ENCODE assay signal across 8 mouse cellular contexts in the genomic region with DNA sequence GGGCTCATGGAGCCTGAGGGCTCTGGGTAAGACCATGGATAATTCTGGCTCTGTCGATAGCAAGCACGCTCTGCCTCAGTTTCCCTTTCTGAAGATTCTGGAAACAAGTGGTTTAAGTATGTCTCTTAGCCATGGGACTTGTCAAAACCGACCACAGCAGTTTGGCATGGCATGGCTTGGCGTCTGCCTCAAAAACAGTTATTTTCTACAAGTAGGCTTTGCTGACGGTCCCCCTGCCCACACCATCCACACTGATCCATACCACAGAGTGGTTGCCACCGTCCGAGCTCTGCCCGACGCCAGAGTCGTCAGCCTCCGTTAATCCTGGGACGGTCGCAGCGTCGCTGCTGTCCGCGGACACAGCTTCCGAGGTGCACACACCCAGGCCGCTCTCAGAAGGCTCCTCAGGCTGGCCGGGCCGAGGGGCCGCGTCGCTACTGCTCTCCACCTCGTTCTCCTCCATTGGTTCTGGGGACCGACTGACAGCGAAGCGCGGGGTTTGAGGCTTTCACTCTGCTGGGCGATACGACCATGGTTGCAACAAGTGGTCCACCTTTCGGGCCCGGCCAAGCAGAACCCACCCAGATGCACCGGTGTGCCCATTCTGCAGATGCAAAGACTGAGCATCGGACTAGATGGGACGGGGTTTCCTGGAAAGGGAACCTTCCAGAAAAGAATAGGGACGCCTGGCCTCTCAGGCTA. TPM values are rescaled to one million over a fixed set of nuclear protein-coding genes. Genes with fewer than 3 reads are reported as not detected.
DNase-seq lines count a peak whose midpoint lies in the region; ATAC-seq and TF ChIP-seq lines count a peak whose summit lies in the region.

No protein-coding gene starts in this region.

- peak overlapping the region; percentile 99 for H3K9ac ChIP-seq in heart, embryonic 11.5 days (ENCODE audit: low read depth, low read length)
- H3K9ac ChIP-seq in forebrain, embryonic 11.5 days (ENCODE audit: low read length): peak overlapping the region; percentile 96
- H3K9ac ChIP-seq in limb, embryonic 14.5 days (ENCODE audit: low read depth, low read length, severe bottlenecking): peak overlapping the region; percentile 96

- no peaks in the 10 kb centered on the region for H3K27me3 ChIP-seq in heart, embryonic 11.5 days (ENCODE audit: control insufficient read depth, insufficient read depth, low read length)
- no peaks in the 10 kb centered on the region for H3K27me3 ChIP-seq in G1E (ENCODE audit: insufficient read depth, low read length)
- no peaks in the 10 kb centered on the region for H3K27me3 ChIP-seq in forebrain, embryonic 11.5 days (ENCODE audit: control insufficient read depth, insufficient read depth, low read length)
- no peaks in the 10 kb centered on the region for H3K27me3 ChIP-seq in limb, embryonic 14.5 days (ENCODE audit: control insufficient read depth, insufficient read depth, low read length)
- H3K27me3 ChIP-seq in small intestine, adult 2 months (ENCODE audit: control insufficient read depth, insufficient read depth, low read length): no peaks in the 10 kb centered on the region

- TF ChIP-seq CTCF in G1E (IDR thresholded peaks at IDR 0.05; ENCODE audit: low read depth, low read length): no peak
- 0 out of 2 replicates have a peak, but pooled peaks have one; percentile 3 for TF ChIP-seq CTCF in small intestine, adult 2 months (IDR thresholded peaks at IDR 0.05; ENCODE audit: extremely low read depth, insufficient read length, insufficient replicate concordance, low read depth, low read length)

- TF ChIP-seq POLR2A in limb, embryonic 14.5 days (IDR thresholded peaks at IDR 0.05; ENCODE audit: borderline replicate concordance, extremely low read depth, insufficient read depth, insufficient read length): no peak
- no peak for TF ChIP-seq POLR2A in small intestine, adult 2 months (IDR thresholded peaks at IDR 0.05; ENCODE audit: low read depth, low read length)

- H3K4me3 ChIP-seq in heart, embryonic 11.5 days (ENCODE audit: low read depth, low read length): peak overlapping the region; percentile 87
- peak overlapping the region; percentile 92 for H3K4me3 ChIP-seq in G1E (ENCODE audit: low read depth, low read length)
- peak overlapping the region; percentile 54 for H3K4me3 ChIP-seq in forebrain, embryonic 11.5 days (ENCODE audit: low read depth, low read length)
- H3K4me3 ChIP-seq in limb, embryonic 14.5 days (replicated peaks; ENCODE audit: low read length): peak overlapping the region; percentile 82
- peak overlapping the region; percentile 88 for H3K4me3 ChIP-seq in small intestine, adult 2 months (ENCODE audit: low read depth, low read length)

- 4% methylated on average over 37 of the region's 37 CpGs for WGBS in heart, embryonic 11.5 days (ENCODE audit: insufficient replicate concordance)
- 7% methylated on average over 37 of the region's 37 CpGs for WGBS in forebrain, embryonic 11.5 days
- WGBS in limb, embryonic 14.5 days: 6% methylated on average over 37 of the region's 37 CpGs
- 3% methylated on average over 37 of the region's 37 CpGs for WGBS in small intestine, adult 2 months

- intact Hi-C loops in heart, postnatal 36 days (cut with DNase I): loop anchor here (1.0 to 5.0 kb wide), 3 partner anchors 31 to 122 kb away; partner anchors contain the start of genes Ctsa, Ncoa5, Neurl2 and Pcif1
- intact Hi-C loops in left cerebral cortex, postnatal 4 days (cut with DNase I): no loop called here

- peaks cover 6% of the 10 kb centered on the region for H3K9me3 ChIP-seq in heart, embryonic 11.5 days (replicated peaks; ENCODE audit: control insufficient read depth, low read length)
- H3K9me3 ChIP-seq in G1E (replicated peaks): peaks cover 11% of the 10 kb centered on the region
- H3K9me3 ChIP-seq in forebrain, embryonic 11.5 days (ENCODE audit: control insufficient read depth, low read length): peaks cover 6% of the 10 kb centered on the region; the same call in 1 of the 2 replicates
- H3K9me3 ChIP-seq in limb, embryonic 14.5 days (ENCODE audit: control insufficient read depth, low read length): peaks cover 5% of the 10 kb centered on the region

- peaks cover 34% of the 10 kb centered on the region for H3K36me3 ChIP-seq in heart, embryonic 11.5 days (ENCODE audit: control insufficient read depth, insufficient read depth, low read length)
- H3K36me3 ChIP-seq in G1E (replicated peaks): peaks cover 63% of the 10 kb centered on the region
- peaks cover 33% of the 10 kb centered on the region for H3K36me3 ChIP-seq in forebrain, embryonic 11.5 days (ENCODE audit: control insufficient read depth, insufficient read depth, low read length)
- H3K36me3 ChIP-seq in limb, embryonic 14.5 days (ENCODE audit: control insufficient read depth, insufficient read depth, low read length): peaks cover 41% of the 10 kb centered on the region
- peaks cover 38% of the 10 kb centered on the region for H3K36me3 ChIP-seq in small intestine, adult 2 months (ENCODE audit: control insufficient read depth, insufficient read depth, low read length)

- ATAC-seq in heart, embryonic 11.5 days (replicated peaks; ENCODE audit: insufficient number of reproducible peaks, low FRiP score, low TSS enrichment): peak; percentile 23; the same call in 1 of the 2 replicates
- no peak for ATAC-seq in G1E (ENCODE audit: extremely low read depth, insufficient number of reproducible peaks, low FRiP score, poor library complexity, severe bottlenecking)
- peak; percentile 21 for ATAC-seq in forebrain, embryonic 11.5 days (replicated peaks; ENCODE audit: low FRiP score)
- ATAC-seq in limb, embryonic 14.5 days (ENCODE audit: low FRiP score, low read depth): no peak

- H3K27ac ChIP-seq in heart, embryonic 11.5 days (ENCODE audit: low read depth, low read length): peak overlapping the region; percentile 99
- H3K27ac ChIP-seq in forebrain, embryonic 11.5 days (ENCODE audit: low read depth, low read length): peak overlapping the region; percentile 95; the same call in 1 of the 2 replicates
- H3K27ac ChIP-seq in limb, embryonic 14.5 days (replicated peaks; ENCODE audit: low read depth, low read length): peak overlapping the region; percentile 100
- H3K27ac ChIP-seq in small intestine, adult 2 months (ENCODE audit: insufficient read depth, low read depth, low read length): peak overlapping the region; percentile 36

- peaks cover 13% of the 10 kb centered on the region for H3K4me1 ChIP-seq in heart, embryonic 11.5 days (ENCODE audit: control insufficient read depth, insufficient read depth, low read length)
- peaks cover 57% of the 10 kb centered on the region for H3K4me1 ChIP-seq in G1E (ENCODE audit: insufficient read depth, low read depth, low read length)
- H3K4me1 ChIP-seq in forebrain, embryonic 11.5 days (replicated peaks; ENCODE audit: control insufficient read depth, insufficient read depth, low read length): peaks cover 9% of the 10 kb centered on the region; the same call in 1 of the 2 replicates
- H3K4me1 ChIP-seq in limb, embryonic 14.5 days (ENCODE audit: control insufficient read depth, insufficient read depth, low read length): peaks cover 15% of the 10 kb centered on the region
- H3K4me1 ChIP-seq in small intestine, adult 2 months (ENCODE audit: control insufficient read depth, insufficient read depth, insufficient read length, low read length): peaks cover 11% of the 10 kb centered on the region; the same call in 1 of the 2 replicates

- no peak for DNase-seq in heart, postnatal 36 days
- DNase-seq in G1E (ENCODE audit: low spot score): no peak
- no peak for DNase-seq in forebrain, embryonic 11.5 days (ENCODE audit: low spot score)
- DNase-seq in limb, embryonic 14.5 days (ENCODE audit: low spot score): no peak
- no peak for DNase-seq in left cerebral cortex, postnatal 4 days
- no peak for DNase-seq in kidney, postnatal 14 days

- H3K4me2 ChIP-seq in heart, embryonic 11.5 days: peak overlapping the region; percentile 85
- H3K4me2 ChIP-seq in forebrain, embryonic 11.5 days (ENCODE audit: low read depth, low read length, severe bottlenecking): peak overlapping the region; percentile 91
- H3K4me2 ChIP-seq in limb, embryonic 14.5 days (replicated peaks; ENCODE audit: low read depth, low read length, severe bottlenecking): peak overlapping the region; percentile 80

RNA-seq across cellular contexts. Expression of gene Zfp335, which starts 1.0 kb away (rescaled TPM):
- polyA plus RNA-seq in heart, embryonic 11.5 days (2014; fragmentation: Nextera tagmentation; extraction: Ambion mirVana): 8.8 and 8.9 TPM in 2 replicates
- total RNA-seq in heart, postnatal 36 days (2021): 10 to 100 TPM in 1 of 2 experiments, 1 to 10 TPM in 1; 8.5 to 10.0 TPM
- 30.6 and 31.4 TPM in 2 replicates for total RNA-seq in G1E (2014; fragmentation: Nextera tagmentation)
- 8.7 and 9.8 TPM in 2 replicates for total RNA-seq in G1E (2017)
- polyA plus RNA-seq in G1E (2012): 48.3 and 49.6 TPM in 2 replicates
- polyA plus RNA-seq in forebrain, embryonic 11.5 days (2014; fragmentation: Nextera tagmentation; extraction: Ambion mirVana): 18.0 TPM in 2 replicates
- polyA plus RNA-seq in limb, embryonic 14.5 days (2012; rRNA removed): 37.9 and 48.9 TPM in 2 replicates
- 13.7 and 17.7 TPM in 2 replicates for polyA plus RNA-seq in limb, embryonic 14.5 days (2014; fragmentation: Nextera tagmentation; extraction: Ambion mirVana)
- polyA plus RNA-seq in small intestine, adult 2 months (2012; rRNA removed): 19.1 and 34.1 TPM in 2 replicates
- total RNA-seq in left cerebral cortex, postnatal 4 days (2021): 10 to 100 TPM; 30.0 to 31.2 TPM

RNA-seq across cellular contexts. Expression of gene Mmp9, which starts 30.1 kb away (rescaled TPM):
- 0.16 and 0.46 TPM in 2 replicates for polyA plus RNA-seq in heart, embryonic 11.5 days (2014; fragmentation: Nextera tagmentation; extraction: Ambion mirVana)
- total RNA-seq in heart, postnatal 36 days (2021): under 1 TPM; 0.87 to 0.97 TPM
- total RNA-seq in G1E (2014; fragmentation: Nextera tagmentation): not detected in 2 replicates
- 0.76 and 0.82 TPM in 2 replicates for total RNA-seq in G1E (2017)
- 0.63 and 0.76 TPM in 2 replicates for polyA plus RNA-seq in G1E (2012)
- 0.71 and 1.0 TPM in 2 replicates for polyA plus RNA-seq in forebrain, embryonic 11.5 days (2014; fragmentation: Nextera tagmentation; extraction: Ambion mirVana)
- polyA plus RNA-seq in limb, embryonic 14.5 days (2012; rRNA removed): 16.7 and 20.3 TPM in 2 replicates
- 13.6 and 19.1 TPM in 2 replicates for polyA plus RNA-seq in limb, embryonic 14.5 days (2014; fragmentation: Nextera tagmentation; extraction: Ambion mirVana)
- 11.1 and 12.1 TPM in 2 replicates for polyA plus RNA-seq in small intestine, adult 2 months (2012; rRNA removed)
- total RNA-seq in left cerebral cortex, postnatal 4 days (2021): 1 to 10 TPM; 2.1 to 2.3 TPM

RNA-seq across cellular contexts. Expression of gene Pcif1, which starts 31.4 kb away (rescaled TPM):
- 50.1 and 54.8 TPM in 2 replicates for polyA plus RNA-seq in heart, embryonic 11.5 days (2014; fragmentation: Nextera tagmentation; extraction: Ambion mirVana)
- 10 to 100 TPM; 34.1 to 34.5 TPM for total RNA-seq in heart, postnatal 36 days (2021)
- total RNA-seq in G1E (2014; fragmentation: Nextera tagmentation): 54.7 and 61.3 TPM in 2 replicates
- total RNA-seq in G1E (2017): 31.7 and 35.5 TPM in 2 replicates
- polyA plus RNA-seq in G1E (2012): 137 TPM in 2 replicates
- 81.9 and 84.5 TPM in 2 replicates for polyA plus RNA-seq in forebrain, embryonic 11.5 days (2014; fragmentation: Nextera tagmentation; extraction: Ambion mirVana)
- polyA plus RNA-seq in limb, embryonic 14.5 days (2012; rRNA removed): 40.5 and 48.6 TPM in 2 replicates
- polyA plus RNA-seq in limb, embryonic 14.5 days (2014; fragmentation: Nextera tagmentation; extraction: Ambion mirVana): 66.4 and 73.0 TPM in 2 replicates
- polyA plus RNA-seq in small intestine, adult 2 months (2012; rRNA removed): 22.8 and 30.3 TPM in 2 replicates
- 10 to 100 TPM; 53.9 to 61.4 TPM for total RNA-seq in left cerebral cortex, postnatal 4 days (2021)

RNA-seq across cellular contexts. Expression of gene Slc12a5, which starts 50.1 kb away (rescaled TPM):
- 1.0 and 1.6 TPM in 2 replicates for polyA plus RNA-seq in heart, embryonic 11.5 days (2014; fragmentation: Nextera tagmentation; extraction: Ambion mirVana)
- under 1 TPM; 0.33 to 0.87 TPM for total RNA-seq in heart, postnatal 36 days (2021)
- total RNA-seq in G1E (2014; fragmentation: Nextera tagmentation) (0.63 and 1.4 TPM in 2 replicates), G1E (2017) (0.46 and 0.82 TPM in 2 replicates)
- 0.39 and 0.72 TPM in 2 replicates for polyA plus RNA-seq in G1E (2012)
- 1.6 and 2.6 TPM in 2 replicates for polyA plus RNA-seq in forebrain, embryonic 11.5 days (2014; fragmentation: Nextera tagmentation; extraction: Ambion mirVana)
- 6.9 and 7.0 TPM in 2 replicates for polyA plus RNA-seq in limb, embryonic 14.5 days (2012; rRNA removed)
- 0.72 and 0.88 TPM in 2 replicates for polyA plus RNA-seq in limb, embryonic 14.5 days (2014; fragmentation: Nextera tagmentation; extraction: Ambion mirVana)
- 0.57 and 0.60 TPM in 2 replicates for polyA plus RNA-seq in small intestine, adult 2 months (2012; rRNA removed)
- 100 to 1,000 TPM; 158 to 181 TPM for total RNA-seq in left cerebral cortex, postnatal 4 days (2021)

RNA-seq across cellular contexts. Expression of gene Pltp, which starts 53.0 kb away (rescaled TPM):
- 10.4 and 10.8 TPM in 2 replicates for polyA plus RNA-seq in heart, embryonic 11.5 days (2014; fragmentation: Nextera tagmentation; extraction: Ambion mirVana)
- total RNA-seq in heart, postnatal 36 days (2021): 10 to 100 TPM; 40.3 to 46.3 TPM
- total RNA-seq in G1E (2014; fragmentation: Nextera tagmentation) (not detected in 2 replicates), G1E (2017) (not detected in 2 replicates)
- polyA plus RNA-seq in G1E (2012): not detected in 2 replicates
- polyA plus RNA-seq in forebrain, embryonic 11.5 days (2014; fragmentation: Nextera tagmentation; extraction: Ambion mirVana): 43.2 and 50.1 TPM in 2 replicates
- polyA plus RNA-seq in limb, embryonic 14.5 days (2012; rRNA removed): 45.5 and 55.3 TPM in 2 replicates
- 51.1 and 56.2 TPM in 2 replicates for polyA plus RNA-seq in limb, embryonic 14.5 days (2014; fragmentation: Nextera tagmentation; extraction: Ambion mirVana)
- 20.9 and 34.2 TPM in 2 replicates for polyA plus RNA-seq in small intestine, adult 2 months (2012; rRNA removed)
- 10 to 100 TPM; 63.5 to 71.3 TPM for total RNA-seq in left cerebral cortex, postnatal 4 days (2021)

Comparison
In these comparisons a context has a peak if more than half of its experiments do, and no peak if none do; other contexts are left out.
1. ATAC-seq: peak in heart, embryonic 11.5 days (single experiment) and forebrain, embryonic 11.5 days (single experiment); none in G1E (single experiment) and limb, embryonic 14.5 days (single experiment).
2. H3K27ac ChIP-seq: peak in every context shown above with its lines; median percentile 100 in limb, embryonic 14.5 days; 99 in heart, embryonic 11.5 days; 95 in forebrain, embryonic 11.5 days; 36 in small intestine, adult 2 months.
3. Peak in every context shown above with its lines, with median percentiles within 50 percentile points of each other: H3K4me2 ChIP-seq, H3K4me3 ChIP-seq and H3K9ac ChIP-seq.